Mouse (Mus musculus) cerebral cortex, adult 2 months (tissue): ENCODE results near the gene Gpr146.

Experiments
- WGBS: fragments of 180-500 bp; shearing (Covaris S2); methylation state at CpG from one replicate; pipeline ENCODE4 v1.1.7; 2018; 5-methylcytosine and 5-hydroxymethylcytosine counted together

Gene Gpr146

GRCm38 (mm10) chr5:139398786-139399185 is 21.3 kb downstream of the Gpr146 start:
- WGBS: 51% methylated on average over 5 of the region's 5 CpGs

GRCm38 (mm10) chr5:139399991-139400390 is 22.5 kb downstream of the Gpr146 start:
- WGBS: 85% methylated on average over 14 of the region's 14 CpGs

DNA sequence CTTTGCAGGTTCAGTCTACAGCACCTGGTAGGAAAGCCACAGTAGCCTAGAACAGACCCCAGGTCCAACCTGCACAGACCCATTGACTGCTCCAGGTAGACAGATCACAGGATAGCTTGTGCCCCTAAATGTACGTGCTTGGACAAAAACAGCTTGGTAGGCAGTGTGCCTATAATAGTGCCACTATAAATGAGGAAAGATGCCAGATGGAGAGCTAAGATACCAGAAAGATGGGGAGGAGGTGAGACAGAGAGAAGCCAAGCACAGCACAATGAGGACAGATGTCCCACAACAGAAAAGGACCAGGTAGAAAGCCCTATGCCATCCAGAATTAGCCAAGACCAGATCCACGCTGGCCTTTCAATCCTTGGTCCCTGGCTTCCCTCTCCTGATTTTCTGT is 24.6 kb downstream of the Gpr146 start:
- 58% methylated on average over 2 of the region's 2 CpGs for WGBS

GRCm38 (mm10) chr5:139403692-139404260 is 26.3 kb downstream of the Gpr146 start:
- 86% methylated on average over 8 of the region's 8 CpGs for WGBS

GRCm38 (mm10) chr5:139404801-139405401 is 27.4 kb downstream of the Gpr146 start, which contains the start of gene C130050O18Rik:
Gene C130050O18Rik, plus strand, starts transcription at chr5:139405280.
- 89% methylated on average over 6 of the region's 6 CpGs for WGBS

- whole genome bisulfite sequencing: 90% methylated on average over 7 of the region's 7 CpGs
Observed at GRCm38 (mm10) chr5:139405478-139405877, 28.0 kb downstream of the Gpr146 start.

GRCm38 (mm10) chr5:139405953-139406352 is 28.5 kb downstream of the Gpr146 start:
- WGBS: 71% methylated on average over 3 of the region's 3 CpGs

DNA sequence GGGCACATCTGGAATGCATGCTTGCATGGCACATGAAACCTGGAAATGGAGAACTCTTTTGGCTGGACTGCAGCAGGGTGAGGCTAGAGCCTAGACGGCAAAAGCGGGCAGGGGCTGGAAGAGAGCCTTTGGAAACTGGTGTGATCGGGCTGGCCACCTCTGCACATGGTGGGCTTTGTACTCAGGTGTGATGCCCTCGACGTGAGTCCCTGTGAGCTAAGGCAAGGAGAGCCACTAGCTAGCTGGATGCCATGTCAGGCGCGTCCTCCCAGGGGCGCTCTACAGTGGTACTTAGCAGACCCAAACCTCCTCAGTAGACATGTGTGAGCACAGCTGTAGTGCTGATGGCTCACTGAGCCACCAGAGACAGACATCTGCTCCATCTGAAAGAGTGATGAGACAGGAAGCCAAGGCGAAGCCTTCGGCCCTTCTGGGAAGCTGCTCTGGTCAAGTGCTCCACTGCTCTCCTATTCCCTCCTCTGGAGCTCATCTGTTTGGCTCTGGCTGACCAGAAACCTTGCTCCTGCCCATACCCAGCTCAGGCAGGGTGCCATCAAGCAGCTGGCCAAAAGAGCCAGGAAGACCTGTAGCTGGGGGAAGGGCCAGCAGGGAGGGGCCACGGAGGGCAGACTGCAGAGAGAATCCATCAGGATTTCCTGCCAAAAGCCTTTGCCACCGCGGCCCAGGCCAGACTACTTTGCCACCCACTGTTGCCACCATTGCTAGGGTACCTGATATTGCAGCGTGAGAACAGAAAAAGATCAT is 29.8 kb downstream of the Gpr146 start:
- 77% methylated on average over 14 of the region's 14 CpGs for WGBS

DNA sequence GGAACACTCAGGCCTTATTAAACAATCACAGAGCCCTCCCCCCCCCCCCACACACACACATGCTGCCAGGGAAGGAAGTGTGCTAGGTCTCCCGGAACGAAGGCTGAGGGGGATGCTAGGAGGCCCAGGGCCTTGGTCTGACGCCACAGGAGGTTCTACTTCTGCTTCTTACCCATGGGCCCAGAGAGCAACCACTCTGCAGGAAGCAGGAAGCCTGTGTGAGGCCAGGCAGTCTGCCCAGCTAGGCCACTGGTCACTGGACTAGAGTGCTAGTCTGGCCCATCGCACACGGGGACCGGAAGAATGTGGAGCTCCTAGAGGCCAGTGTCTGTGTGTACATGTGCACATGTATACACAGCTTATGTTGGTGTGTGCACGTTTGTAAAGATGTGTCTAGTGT is 31.0 kb downstream of the Gpr146 start:
- 69% methylated on average over 7 of the region's 7 CpGs for WGBS

- WGBS: 68% methylated on average over 12 of the region's 12 CpGs
Observed at GRCm38 (mm10) chr5:139409412-139409811, 31.9 kb downstream of the Gpr146 start.

DNA sequence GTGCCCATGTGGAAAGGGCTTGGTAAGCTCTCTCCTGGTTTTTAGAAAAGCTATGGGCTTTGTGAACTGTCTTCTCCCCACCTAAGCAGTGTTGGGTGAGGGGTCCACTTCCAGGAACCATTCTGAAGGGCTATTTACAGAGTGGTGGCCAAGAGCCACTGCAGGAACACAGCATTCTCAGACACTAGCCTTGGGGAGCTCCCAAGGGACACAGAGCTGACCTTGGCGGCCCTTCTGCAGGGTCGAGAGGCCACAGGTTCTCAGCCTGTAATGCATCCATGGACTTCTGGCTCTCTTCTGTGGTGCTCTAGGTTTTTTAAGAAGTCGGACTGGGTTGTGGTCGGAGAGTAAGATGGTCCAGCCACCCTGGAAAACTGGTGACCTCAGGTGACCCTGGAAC is 32.6 kb downstream of the Gpr146 start:
- 83% methylated on average over 4 of the region's 4 CpGs for WGBS

DNA sequence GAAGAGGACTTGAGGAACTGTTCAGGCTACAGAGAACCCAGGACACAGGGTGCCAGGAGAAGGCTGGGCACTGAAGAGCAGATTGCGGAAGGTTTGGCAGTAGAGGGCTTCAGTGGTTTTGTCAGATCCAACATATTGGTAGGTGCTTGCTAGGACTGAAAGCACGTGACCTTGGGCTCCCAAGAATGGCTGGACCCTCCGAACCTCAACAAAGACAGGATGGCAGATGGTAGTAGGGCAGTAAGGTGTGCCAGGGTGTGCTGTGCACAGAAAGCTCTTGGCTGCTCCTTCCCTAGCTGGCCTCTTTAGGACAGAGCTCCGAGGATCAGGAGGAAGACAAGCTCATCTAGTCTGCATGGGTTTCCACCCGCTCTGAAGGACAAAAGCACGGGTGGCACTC is 33.6 kb downstream of the Gpr146 start:
- WGBS: 95% methylated on average over 6 of the region's 6 CpGs

GRCm38 (mm10) chr5:139411665-139412314 is 34.3 kb downstream of the Gpr146 start:
- WGBS: 90% methylated on average over 15 of the region's 15 CpGs

GRCm38 (mm10) chr5:139413545-139413944 is 36.0 kb downstream of the Gpr146 start:
- 87% methylated on average over 4 of the region's 4 CpGs for WGBS

DNA sequence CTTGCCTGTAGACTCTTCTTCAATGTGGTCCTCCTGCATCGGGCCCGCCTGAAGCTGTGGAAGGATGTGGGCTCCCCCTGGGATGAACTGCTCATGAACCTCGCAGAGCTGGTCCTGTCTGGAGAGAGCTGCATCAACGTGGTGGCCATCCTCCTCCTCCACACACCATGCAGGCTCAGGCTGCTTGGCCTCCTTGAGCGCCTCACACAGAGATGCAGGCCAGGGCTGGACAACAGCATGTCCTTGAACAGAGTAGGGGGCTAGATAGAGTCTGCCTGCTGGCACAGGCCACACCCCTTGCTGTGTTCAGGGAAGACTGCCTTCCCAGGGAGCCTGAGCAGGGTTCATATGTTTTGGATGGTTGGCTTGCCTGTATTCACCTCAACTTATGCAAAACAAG is 37.5 kb downstream of the Gpr146 start:
- WGBS: 95% methylated on average over 5 of the region's 5 CpGs

DNA sequence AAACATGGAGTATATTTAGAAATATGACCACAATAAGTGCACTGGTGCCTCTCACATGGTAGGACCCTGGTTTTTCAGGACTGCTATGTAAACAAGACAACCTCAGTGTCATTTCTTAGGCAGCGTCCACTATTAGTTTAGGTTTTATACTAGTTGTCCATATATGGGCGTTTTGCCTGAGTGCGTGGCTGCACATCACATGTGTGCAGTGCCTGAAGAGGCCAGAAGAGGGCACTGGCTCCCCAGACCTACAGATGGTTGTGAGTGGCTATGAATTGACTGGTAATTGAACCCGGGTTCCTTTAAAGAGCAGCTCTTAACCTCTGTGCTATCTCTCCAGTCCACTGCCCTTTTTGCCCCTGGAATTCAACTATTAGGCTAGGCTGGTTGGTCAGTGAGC is 39.4 kb downstream of the Gpr146 start:
- WGBS: 96% methylated on average over 4 of the region's 4 CpGs

DNA sequence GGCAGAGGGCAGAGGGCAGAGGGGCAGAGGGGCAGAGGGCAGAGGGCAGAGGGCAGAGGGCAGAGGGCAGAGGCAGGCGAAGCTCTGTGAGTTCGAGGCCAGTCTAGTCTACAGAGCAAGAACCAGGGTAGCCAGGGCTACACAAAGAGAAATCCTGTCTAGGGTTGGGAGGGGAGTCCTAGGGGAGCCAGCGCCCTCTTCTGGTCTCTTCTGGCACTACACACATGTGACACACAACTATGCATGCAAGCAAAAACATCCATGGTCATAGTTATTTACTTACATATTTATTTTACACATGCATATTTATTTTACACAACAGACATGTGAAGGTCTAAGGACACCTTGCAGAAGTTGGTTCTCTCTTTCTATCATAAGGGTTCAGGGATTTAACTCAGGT is 40.0 kb downstream of the Gpr146 start:
- 91% methylated on average over 3 of the region's 3 CpGs for WGBS

DNA sequence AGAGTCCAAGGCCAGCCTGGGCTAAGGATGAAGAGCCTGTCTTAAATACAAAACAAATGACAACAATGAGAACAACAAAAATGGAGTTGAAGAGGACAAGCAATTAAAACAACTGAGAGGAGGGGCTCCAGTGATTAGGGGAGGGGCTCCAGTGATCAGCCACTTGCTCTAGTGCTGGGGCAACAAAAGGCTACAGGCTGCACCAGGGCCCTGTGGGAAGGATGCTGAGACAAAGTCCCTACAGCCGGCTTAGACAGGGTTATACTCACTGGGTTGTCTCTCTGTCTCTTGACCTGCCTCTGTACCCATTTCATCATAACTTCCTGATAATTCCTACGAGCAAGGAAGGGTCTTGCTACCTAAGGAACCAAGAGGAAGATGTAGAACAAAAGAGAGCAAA is 40.6 kb downstream of the Gpr146 start:
- 74% methylated on average over 2 of the region's 2 CpGs for WGBS

DNA sequence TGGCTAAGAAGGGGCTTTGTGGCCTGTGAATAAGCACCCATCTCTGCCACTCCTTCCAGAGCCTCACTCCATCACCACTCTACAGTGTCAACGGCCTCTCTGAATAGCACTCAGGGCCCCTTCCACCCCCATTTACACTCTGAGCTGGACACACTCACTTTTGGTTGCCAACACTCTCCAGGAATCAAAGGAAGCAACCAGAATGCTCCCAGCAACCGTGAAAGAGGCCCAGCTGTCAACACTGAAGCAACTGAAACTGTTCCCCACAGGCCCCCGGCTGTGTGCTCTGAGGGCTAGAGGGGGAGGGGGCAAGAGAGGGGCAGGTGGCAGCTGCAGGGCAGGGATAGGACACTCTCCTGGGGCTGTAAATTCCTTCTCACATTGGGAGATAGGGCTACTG is 41.1 kb downstream of the Gpr146 start:
- 20% methylated on average over 3 of the region's 3 CpGs for WGBS

GRCm38 (mm10) chr5:139423026-139423865 is 45.7 kb downstream of the Gpr146 start, which contains the start of gene Gper1:
Gene Gper1, plus strand, starts transcription at chr5:139423151.
- 42% methylated on average over 21 of the region's 21 CpGs for WGBS

- 46% methylated on average over 9 of the region's 9 CpGs for WGBS
Observed at GRCm38 (mm10) chr5:139425198-139425597, 47.7 kb downstream of the Gpr146 start.

DNA sequence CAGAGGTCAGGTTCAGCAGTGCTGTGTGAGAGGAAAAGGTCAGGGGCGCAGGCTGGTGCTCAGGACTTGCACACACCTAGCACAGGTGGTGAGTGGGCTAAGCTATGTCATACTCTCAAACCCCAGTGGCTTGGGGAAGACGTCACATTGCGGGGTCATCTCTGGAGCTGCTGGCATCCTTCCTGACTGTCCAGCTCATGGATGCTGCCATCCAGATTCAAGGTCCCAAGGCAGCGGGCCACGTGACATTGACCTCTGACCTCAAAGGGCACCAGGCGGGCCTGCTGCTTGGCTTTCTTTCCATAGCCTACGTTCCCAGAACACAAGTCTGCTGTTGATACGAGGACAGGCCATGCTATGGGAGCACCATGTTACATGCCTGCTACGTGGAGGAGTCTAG is 49.5 kb downstream of the Gpr146 start:
- WGBS: 92% methylated on average over 9 of the region's 9 CpGs
